Mouse (Mus musculus) cerebellum, adult 2 months (tissue): ENCODE results near the gene Galnt15. TPM values are rescaled to one million over a fixed set of nuclear protein-coding genes. Genes with fewer than 3 reads are reported as not detected.

ENCODE experiments used
- DNase-seq, 2 experiments: peaks; one replicate each; pipeline ENCODE4 v3.0.0; 2021
- H3K27ac ChIP-seq: fragments of 200-500 bp; 2 replicates; pipeline ENCODE4 v1.5.1; 2012; ENCODE audit warnings: low read length, control low read depth, inconsistent platforms; ENCODE audit not compliant: insufficient read depth
- H3K27me3 ChIP-seq: fragments of 200-500 bp; 2 replicates; pipeline ENCODE4 v1.6.1; 2012; ENCODE audit warnings: inconsistent platforms, mild to moderate bottlenecking, low read length, moderate library complexity; ENCODE audit not compliant: control insufficient read depth, insufficient read depth
- H3K4me1 ChIP-seq: fragments of 200-500 bp; 2 replicates; pipeline ENCODE4 v1.6.1; 2011; ENCODE audit warnings: low read length; ENCODE audit not compliant: control insufficient read depth, insufficient read depth
- H3K4me3 ChIP-seq: fragments of 200-500 bp; replicated peaks from 2 replicates; pipeline ENCODE3; 2011; ENCODE audit warnings: mild to moderate bottlenecking, low read depth, low read length, control low read depth; ENCODE audit not compliant: insufficient read depth
- CTCF ChIP-seq: fragments of 200-500 bp; IDR thresholded peaks from 2 replicates; pipeline ENCODE4 v1.5.1; 2011; ENCODE audit warnings: low read depth, mild to moderate bottlenecking, control low read depth, low read length, moderate library complexity, borderline replicate concordance; ENCODE audit not compliant: insufficient read depth
- POLR2A ChIP-seq: fragments of 200-500 bp; IDR thresholded peaks from 2 replicates; pipeline ENCODE4 v1.6.1; 2011; ENCODE audit warnings: low read length, control low read depth, borderline replicate concordance; ENCODE audit not compliant: insufficient read depth
- WGBS: fragments of 180-500 bp; shearing (Covaris S2); methylation state at CpG from one replicate; pipeline ENCODE4 v1.1.7; 2018; 5-methylcytosine and 5-hydroxymethylcytosine counted together
- polyA plus RNA-seq: library from polyadenylated mRNA; depleted of rRNA; stranded (reverse); fragments of >200 nt; gene quantifications from 2 replicates; pipeline ENCODE4 v1.2.3, GENCODE M21; 2012; rRNA removed

Galnt15 gene
- polyA plus RNA-seq, result 14.5 and 16.7 TPM in 2 replicates

GRCm38 (mm10) chr14:32028681-32029091 lies at the start of gene Galnt15:
Gene Galnt15, plus strand, starts transcription at chr14:32028989.
- Histone ChIP-seq H3K27ac (peak within 1 kb of the TSS; percentile 67), H3K27me3 (no peaks in the 10 kb centered on the region), H3K4me3 (peak within 1 kb of the TSS; percentile 57), H3K4me1 (peaks cover 37% of the 10 kb centered on the region)
- 0% methylated on average over 9 of the region's 9 CpGs for WGBS
- DNase-seq, result peak; percentile 92 to 96
- TF ChIP-seq CTCF (no peak), POLR2A (0 out of 2 replicates have a peak, but pooled peaks have one; percentile 27)

DNA sequence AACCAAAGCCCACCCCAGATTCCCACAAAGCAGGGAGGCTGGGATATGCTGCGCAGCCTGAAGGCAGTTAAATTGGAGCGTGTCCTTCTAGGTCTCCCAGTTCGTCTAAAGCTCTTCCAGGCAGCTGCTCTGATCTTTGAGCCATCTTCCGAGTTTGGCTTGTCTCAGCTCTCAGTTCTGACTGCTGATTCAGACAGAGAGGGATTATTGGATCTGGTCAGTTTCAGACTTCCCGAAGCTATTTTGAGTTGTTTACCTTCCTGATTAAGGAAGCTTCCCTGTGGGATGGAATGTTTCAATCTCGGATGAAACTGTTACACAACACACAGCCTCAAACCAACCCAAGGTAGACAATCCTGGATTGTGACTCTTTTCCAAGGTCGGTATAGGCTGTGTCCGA lies 34.8 kb upstream of the Galnt15 start:
- 56% methylated on average over 8 of the region's 8 CpGs for WGBS
- H3K4me3 ChIP-seq, result no peak overlapping the region
- peak overlapping the region; percentile 30; the same call in 1 of the 2 replicates for H3K27ac ChIP-seq
- DNase-seq, result no peak
- H3K4me1 ChIP-seq, result no peaks in the 10 kb centered on the region
- H3K27me3 ChIP-seq, result no peaks in the 10 kb centered on the region
- TF ChIP-seq CTCF (no peak), POLR2A (no peak)

DNA sequence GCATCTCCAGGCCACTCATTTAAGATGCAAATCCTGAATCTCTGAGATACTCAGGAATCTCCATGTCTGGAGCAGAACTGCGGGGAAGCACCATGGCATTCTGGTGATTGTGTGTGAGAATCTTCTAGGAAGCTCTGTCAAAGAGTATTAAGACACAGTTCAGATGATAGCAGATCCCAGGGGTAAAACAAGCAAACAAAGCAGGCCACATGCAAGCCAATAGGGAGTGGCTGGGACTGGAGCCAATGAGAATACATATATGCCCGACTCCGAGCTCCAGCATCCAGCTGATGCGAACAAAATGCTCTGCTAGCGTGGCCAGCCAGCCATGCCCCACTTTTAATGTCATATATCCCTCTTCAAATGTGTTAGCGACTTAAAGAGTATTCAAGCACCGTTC lies 27.8 kb upstream of the Galnt15 start:
- Histone ChIP-seq H3K27ac (no peak overlapping the region), H3K4me3 (no peak overlapping the region), H3K27me3 (no peaks in the 10 kb centered on the region), H3K4me1 (peaks cover 4% of the 10 kb centered on the region)
- WGBS, result 73% methylated on average over 7 of the region's 7 CpGs
- TF ChIP-seq CTCF (no peak), POLR2A (no peak)
- no peak for DNase-seq

- Histone ChIP-seq H3K27me3 (no peaks in the 10 kb centered on the region), H3K4me1 (peaks cover 4% of the 10 kb centered on the region), H3K27ac (no peak overlapping the region), H3K4me3 (no peak overlapping the region)
- TF ChIP-seq POLR2A, result no peak
- TF ChIP-seq CTCF, result no peak
- peak in 1 of 2 experiments; percentile 21 for DNase-seq
- whole genome bisulfite sequencing, result 51% methylated on average over 15 of the region's 15 CpGs
Measured at GRCm38 (mm10) chr14:32002502-32003338, 26.1 kb upstream of the Galnt15 start.

GRCm38 (mm10) chr14:32003904-32004596 lies 24.7 kb upstream of the Galnt15 start:
- Histone ChIP-seq H3K4me3 (no peak overlapping the region), H3K27ac (no peak overlapping the region), H3K27me3 (no peaks in the 10 kb centered on the region), H3K4me1 (peaks cover 4% of the 10 kb centered on the region)
- no peak for DNase-seq
- TF ChIP-seq CTCF (no peak), POLR2A (no peak)
- 77% methylated on average over 7 of the region's 7 CpGs for WGBS

DNA sequence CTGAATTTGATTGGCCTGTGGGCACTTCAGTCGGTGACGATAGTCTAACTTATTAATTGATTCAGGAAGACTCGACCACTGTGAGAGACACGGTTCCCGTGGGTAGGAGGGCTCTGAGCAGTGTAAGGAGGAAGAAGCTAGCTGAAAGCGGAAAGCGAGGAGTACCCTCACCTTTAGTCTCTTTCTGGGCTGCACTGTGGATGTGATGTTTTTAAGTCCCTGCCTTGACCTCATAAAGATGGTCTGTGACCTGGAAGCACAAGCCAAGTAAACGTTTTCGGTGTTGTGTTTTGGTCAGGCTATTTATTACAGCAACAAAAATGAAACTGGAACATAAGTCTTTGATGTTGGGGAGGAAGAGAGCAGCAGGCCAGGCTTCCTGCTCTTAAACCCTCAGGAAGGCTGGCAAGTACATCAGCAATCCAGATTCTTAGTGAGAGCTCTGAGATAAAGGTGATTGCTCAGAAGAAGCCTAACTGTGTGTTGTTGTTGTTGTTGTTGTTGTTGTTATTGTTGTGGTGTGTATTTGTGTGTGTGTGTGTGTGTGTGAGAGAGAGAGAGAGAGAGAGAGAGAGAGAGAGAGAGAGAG lies 23.0 kb upstream of the Galnt15 start:
- Histone ChIP-seq H3K4me1 (peaks cover 4% of the 10 kb centered on the region), H3K4me3 (no peak overlapping the region), H3K27me3 (no peaks in the 10 kb centered on the region), H3K27ac (peak overlapping the region; percentile 52)
- WGBS, result 87% methylated on average over 9 of the region's 9 CpGs
- no peak for TF ChIP-seq CTCF
- no peak for TF ChIP-seq POLR2A
- DNase-seq, result no peak

GRCm38 (mm10) chr14:32007654-32008335 lies 21.0 kb upstream of the Galnt15 start:
- 91% methylated on average over 4 of the region's 4 CpGs for WGBS
- Histone ChIP-seq H3K27me3 (no peaks in the 10 kb centered on the region), H3K4me1 (peaks cover 4% of the 10 kb centered on the region), H3K27ac (no peak overlapping the region), H3K4me3 (no peak overlapping the region)
- DNase-seq, result no peak
- TF ChIP-seq CTCF, result no peak
- TF ChIP-seq POLR2A, result no peak

- H3K4me3 ChIP-seq, result no peak overlapping the region
- H3K4me1 ChIP-seq, result peaks cover 4% of the 10 kb centered on the region
- no peak for DNase-seq
- WGBS, result 92% methylated on average over 2 of the region's 2 CpGs
- no peaks in the 10 kb centered on the region; the same call in 1 of the 2 replicates for H3K27me3 ChIP-seq
- TF ChIP-seq POLR2A (no peak), CTCF (no peak)
- no peak overlapping the region for H3K27ac ChIP-seq
Measured at GRCm38 (mm10) chr14:32009715-32010114, 19.1 kb upstream of the Galnt15 start.
